ENCODE assay signal across 9 mouse cellular contexts in the genomic region with DNA sequence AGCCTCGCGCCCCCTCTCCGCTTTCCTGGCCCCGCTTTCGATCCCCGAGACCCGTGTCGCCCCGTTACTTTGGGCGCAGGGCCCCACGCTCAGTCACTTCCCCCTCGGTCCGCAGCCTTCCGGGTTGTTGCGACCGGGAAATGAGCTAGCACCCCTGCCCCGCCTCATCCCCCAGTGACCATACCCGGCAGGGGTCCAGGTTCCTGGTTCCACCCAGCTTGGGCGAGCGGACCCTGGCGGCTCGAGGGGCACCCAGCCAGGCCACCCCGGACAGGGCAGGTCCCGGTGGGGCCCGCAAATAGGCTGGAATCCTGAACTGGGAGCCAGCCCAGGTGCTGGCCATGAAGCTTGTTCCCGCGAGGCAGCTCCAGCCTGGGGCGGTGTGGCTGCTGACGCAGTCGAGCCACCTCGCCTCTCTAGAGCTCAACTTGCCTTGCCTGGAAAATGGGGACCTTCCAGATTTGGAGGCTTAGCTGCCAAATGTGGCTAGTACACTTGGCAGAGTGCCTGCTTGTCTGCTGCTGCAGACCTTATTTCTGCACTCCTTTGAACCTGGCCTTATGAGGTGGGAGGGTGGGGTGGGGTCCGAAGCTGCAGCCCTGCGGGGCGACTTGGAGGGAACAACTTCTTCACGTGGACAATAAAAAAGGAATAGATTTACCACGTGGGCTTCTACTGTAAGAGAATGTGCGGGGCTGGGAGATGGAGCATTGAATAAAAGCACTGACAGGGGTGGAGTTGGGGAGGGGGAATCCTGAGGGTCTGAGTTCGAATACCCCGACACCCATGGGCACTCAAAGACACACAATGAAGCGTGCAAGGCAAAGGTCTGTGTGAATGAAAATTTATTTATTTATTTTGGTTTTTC. TPM values are rescaled to one million over a fixed set of nuclear protein-coding genes. Genes with fewer than 3 reads are reported as not detected.
DNase-seq lines count a peak whose midpoint lies in the region; ATAC-seq and TF ChIP-seq lines count a peak whose summit lies in the region.
"Had no signal": no experiment of that assay in that cellular context is flagged by ENCODE, and none has a peak within 500 bp of the region (broad histone marks: within the 10 kb centered on the region; RNA-seq: fewer than 3 reads in every experiment).

No protein-coding gene starts in this region.

- in situ Hi-C loops in Patski (cut with MboI; ENCODE audit: low pct_unique_long_range_greater_than_20kb), result no loop called here

- CTCF ChIA-PET in Patski (lab: Charles Lee), result interaction anchor here (1.3 kb wide), 2 partner anchors 22 to 26 kb away, joined by 3 to 4 read pairs; no protein-coding TSS in a partner anchor

- no peak for TF ChIP-seq POLR2A in small intestine, adult 2 months (IDR thresholded peaks at IDR 0.05; ENCODE audit: low read depth, low read length)

- TF ChIP-seq CTCF in Patski (IDR thresholded peaks at IDR 0.05), result no peak
- TF ChIP-seq CTCF in small intestine, adult 2 months (IDR thresholded peaks at IDR 0.05; ENCODE audit: extremely low read depth, insufficient read length, insufficient replicate concordance, low read depth, low read length), result no peak

- peak overlapping the region; percentile 78 for H3K27ac ChIP-seq in forebrain, embryonic 10.5 days
- H3K27ac ChIP-seq in small intestine, adult 2 months (ENCODE audit: insufficient read depth, low read depth, low read length), result peak overlapping the region; percentile 92

- peak; percentile 71 for DNase-seq in CD4-positive helper T cell, adult 2 months (ENCODE audit: low read depth, low spot score)
- no peak for DNase-seq in Patski (ENCODE audit: low read depth, low spot score)
- DNase-seq in forebrain, embryonic 10.5 days (ENCODE audit: extremely low spot score, low spot score), result no peak
- DNase-seq in heart, postnatal 14 days, result peak; percentile 78 to 82
- peak; percentile 60 to 78 for DNase-seq in kidney, postnatal 36 days

- H3K27me3 ChIP-seq in Patski, result no peaks in the 10 kb centered on the region
- peaks cover 38% of the 10 kb centered on the region for H3K27me3 ChIP-seq in forebrain, embryonic 10.5 days (ENCODE audit: poor library complexity, severe bottlenecking)
- H3K27me3 ChIP-seq in small intestine, adult 2 months (ENCODE audit: control insufficient read depth, insufficient read depth, low read length), result no peaks in the 10 kb centered on the region

- 20% methylated on average over 40 of the region's 40 CpGs for WGBS in forebrain, embryonic 10.5 days
- WGBS in small intestine, adult 2 months, result 6% methylated on average over 40 of the region's 40 CpGs

- peak; percentile 58 for ATAC-seq in Patski
- ATAC-seq in megakaryocyte progenitor cell, adult 5-6 weeks (replicated peaks; ENCODE audit: poor library complexity), result peak; percentile 55
- ATAC-seq in erythroid progenitor cell, adult 5-6 weeks (replicated peaks; ENCODE audit: low FRiP score, poor library complexity, severe bottlenecking), result no peak

- H3K36me3 ChIP-seq in forebrain, embryonic 10.5 days (replicated peaks), result peaks cover 17% of the 10 kb centered on the region
- peaks cover 4% of the 10 kb centered on the region; the same call in 1 of the 2 replicates for H3K36me3 ChIP-seq in small intestine, adult 2 months (ENCODE audit: control insufficient read depth, insufficient read depth, low read length)

- H3K9me3 ChIP-seq in forebrain, embryonic 10.5 days, result no peaks in the 10 kb centered on the region

- peak overlapping the region; percentile 62 for H3K4me3 ChIP-seq in forebrain, embryonic 10.5 days
- H3K4me3 ChIP-seq in small intestine, adult 2 months (ENCODE audit: low read depth, low read length), result peak overlapping the region; percentile 99

- H3K4me1 ChIP-seq in forebrain, embryonic 10.5 days, result peaks cover 15% of the 10 kb centered on the region
- H3K4me1 ChIP-seq in small intestine, adult 2 months (ENCODE audit: control insufficient read depth, insufficient read depth, insufficient read length, low read length), result peaks cover 20% of the 10 kb centered on the region

- intact Hi-C loops in heart, postnatal 14 days (cut with DNase I), result loop anchor here (2.0 kb wide), 1 partner anchor 30 kb away; the partner anchor contains the start of gene Kpna7

- POLR2A ChIA-PET in Patski (lab: Charles Lee), result interaction anchor here (0.5 to 1.4 kb wide), 6 partner anchors 9 to 75 kb away, joined by 3 to 9 read pairs (median 3); partner anchors contain the start of genes Arpc1a and Kpna7

RNA-seq across cellular contexts. Expression of gene Arpc1b, which starts 0.8 kb away (rescaled TPM):
- 707 TPM for polyA plus RNA-seq in Patski (2021)
- 82.9 and 83.4 TPM in 2 replicates for polyA plus RNA-seq in forebrain, embryonic 10.5 days (2016; fragmentation: Nextera tagmentation; extraction: Ambion mirVana)
- total RNA-seq in heart, postnatal 14 days (2021), result 100 to 1,000 TPM in 1 of 2 experiments, 10 to 100 TPM in 1; 97.2 to 113 TPM
- 252 and 253 TPM in 2 replicates for total RNA-seq in megakaryocyte progenitor cell, adult 5-6 weeks (2015)
- 169 and 205 TPM in 2 replicates for total RNA-seq in megakaryocyte progenitor cell, adult 5-6 weeks (2017)
- 595 and 1,197 TPM in 2 replicates for polyA plus RNA-seq in small intestine, adult 2 months (2012; rRNA removed)
- 42.8 and 47.6 TPM in 2 replicates for total RNA-seq in erythroid progenitor cell, adult 5-6 weeks (2015; ENCODE audit: low replicate concordance)
- total RNA-seq in erythroid progenitor cell, adult 5-6 weeks (2017; ENCODE audit: low replicate concordance), result 29.4 and 33.0 TPM in 2 replicates

RNA-seq across cellular contexts. Expression of gene Pdap1, which starts 25.2 kb away (rescaled TPM):
- 188 TPM for polyA plus RNA-seq in Patski (2021)
- polyA plus RNA-seq in forebrain, embryonic 10.5 days (2016; fragmentation: Nextera tagmentation; extraction: Ambion mirVana), result 148 and 151 TPM in 2 replicates
- total RNA-seq in heart, postnatal 14 days (2021), result 10 to 100 TPM; 41.6 to 42.6 TPM
- total RNA-seq in megakaryocyte progenitor cell, adult 5-6 weeks (2015), result 61.3 and 66.9 TPM in 2 replicates
- total RNA-seq in megakaryocyte progenitor cell, adult 5-6 weeks (2017), result 152 and 264 TPM in 2 replicates
- 8.5 and 18.7 TPM in 2 replicates for polyA plus RNA-seq in small intestine, adult 2 months (2012; rRNA removed)
- 33.5 and 34.4 TPM in 2 replicates for total RNA-seq in erythroid progenitor cell, adult 5-6 weeks (2015; ENCODE audit: low replicate concordance)
- total RNA-seq in erythroid progenitor cell, adult 5-6 weeks (2017; ENCODE audit: low replicate concordance), result 85.3 and 103 TPM in 2 replicates

RNA-seq across cellular contexts. Expression of gene Bud31, which starts 25.3 kb away (rescaled TPM):
- polyA plus RNA-seq in Patski (2021), result 170 TPM
- 250 and 253 TPM in 2 replicates for polyA plus RNA-seq in forebrain, embryonic 10.5 days (2016; fragmentation: Nextera tagmentation; extraction: Ambion mirVana)
- 10 to 100 TPM; 59.5 to 73.7 TPM for total RNA-seq in heart, postnatal 14 days (2021)
- 164 and 217 TPM in 2 replicates for total RNA-seq in megakaryocyte progenitor cell, adult 5-6 weeks (2015)
- 218 and 231 TPM in 2 replicates for total RNA-seq in megakaryocyte progenitor cell, adult 5-6 weeks (2017)
- 28.1 and 52.8 TPM in 2 replicates for polyA plus RNA-seq in small intestine, adult 2 months (2012; rRNA removed)
- total RNA-seq in erythroid progenitor cell, adult 5-6 weeks (2015; ENCODE audit: low replicate concordance), result 91.0 and 168 TPM in 2 replicates
- total RNA-seq in erythroid progenitor cell, adult 5-6 weeks (2017; ENCODE audit: low replicate concordance), result 128 and 139 TPM in 2 replicates

RNA-seq across cellular contexts. Expression of gene Kpna7, which starts 31.0 kb away (rescaled TPM):
- 0.21 TPM for polyA plus RNA-seq in Patski (2021)
- not detected in 2 replicates for polyA plus RNA-seq in forebrain, embryonic 10.5 days (2016; fragmentation: Nextera tagmentation; extraction: Ambion mirVana)
- total RNA-seq in heart, postnatal 14 days (2021), result not detected
- not detected in 2 replicates for total RNA-seq in megakaryocyte progenitor cell, adult 5-6 weeks (2015)
- total RNA-seq in megakaryocyte progenitor cell, adult 5-6 weeks (2017), result not detected in 2 replicates
- not detected in 2 replicates for polyA plus RNA-seq in small intestine, adult 2 months (2012; rRNA removed)
- total RNA-seq in erythroid progenitor cell, adult 5-6 weeks (2015; ENCODE audit: low replicate concordance), result not detected in 2 replicates
- total RNA-seq in erythroid progenitor cell, adult 5-6 weeks (2017; ENCODE audit: low replicate concordance), result not detected in 2 replicates
- polyA plus RNA-seq: large intestine, adult 2 months had no signal

RNA-seq across cellular contexts. Expression of gene Arpc1a, which starts 31.2 kb away (rescaled TPM):
- polyA plus RNA-seq in Patski (2021), result 164 TPM
- polyA plus RNA-seq in forebrain, embryonic 10.5 days (2016; fragmentation: Nextera tagmentation; extraction: Ambion mirVana), result 120 and 121 TPM in 2 replicates
- total RNA-seq in heart, postnatal 14 days (2021), result 10 to 100 TPM; 63.3 to 67.2 TPM
- 72.3 and 79.9 TPM in 2 replicates for total RNA-seq in megakaryocyte progenitor cell, adult 5-6 weeks (2015)
- total RNA-seq in megakaryocyte progenitor cell, adult 5-6 weeks (2017), result 47.7 and 51.2 TPM in 2 replicates
- polyA plus RNA-seq in small intestine, adult 2 months (2012; rRNA removed), result 59.7 and 105 TPM in 2 replicates
- 54.9 and 76.0 TPM in 2 replicates for total RNA-seq in erythroid progenitor cell, adult 5-6 weeks (2015; ENCODE audit: low replicate concordance)
- 17.3 and 34.7 TPM in 2 replicates for total RNA-seq in erythroid progenitor cell, adult 5-6 weeks (2017; ENCODE audit: low replicate concordance)

Comparison
In these comparisons a context has a peak if more than half of its experiments do, and no peak if none do; other contexts are left out.
1. DNase-seq: peak in CD4-positive helper T cell, adult 2 months (single experiment), heart, postnatal 14 days (2 of 2) and kidney, postnatal 36 days (2 of 2); none in Patski (single experiment) and forebrain, embryonic 10.5 days (single experiment).